ENCODE assay signal across 8 mouse cellular contexts in genomic region chr2:93199531-93199974, GRCm38 (mm10). TPM values are rescaled to one million over a fixed set of nuclear protein-coding genes. Genes with fewer than 3 reads are reported as not detected.
DNase-seq lines count a peak whose midpoint lies in the region; ATAC-seq and TF ChIP-seq lines count a peak whose summit lies in the region.

No protein-coding gene starts in this region.

- CTCF ChIA-PET in Patski (lab: Charles Lee), result interaction anchor here (0.7 to 5.4 kb wide), 26 partner anchors 11 to 302 kb away, joined by 3 to 26 read pairs (median 4); partner anchors contain the start of gene Trp53i11

- H3K9me3 ChIP-seq in intestine, embryonic 15.5 days, result no peaks in the 10 kb centered on the region
- no peaks in the 10 kb centered on the region for H3K9me3 ChIP-seq in liver, embryonic 14.5 days (ENCODE audit: control insufficient read depth, low read length)
- H3K9me3 ChIP-seq in neural tube, embryonic 11.5 days (ENCODE audit: control insufficient read depth, low read length), result no peaks in the 10 kb centered on the region

- peaks cover 21% of the 10 kb centered on the region for H3K4me1 ChIP-seq in intestine, embryonic 15.5 days (replicated peaks)
- H3K4me1 ChIP-seq in liver, embryonic 14.5 days (replicated peaks; ENCODE audit: control insufficient read depth in 2 of 2, insufficient read depth in 2 of 2, low read length in 1 of 2), result no peaks in the 10 kb centered on the region
- peaks cover 16% of the 10 kb centered on the region for H3K4me1 ChIP-seq in neural tube, embryonic 11.5 days (ENCODE audit: control insufficient read depth, insufficient read depth, low read length)

- POLR2A ChIA-PET in Patski (lab: Charles Lee), result interaction anchor here (1.2 kb wide), 1 partner anchor 219 kb away, joined by 3 read pairs; no protein-coding TSS in a partner anchor

- in situ Hi-C loops in Patski (cut with MboI; ENCODE audit: low pct_unique_long_range_greater_than_20kb), result no loop called here

- peak; percentile 82 for DNase-seq in CD4-positive, CD25-positive, alpha-beta regulatory T cell, adult 2 months (ENCODE audit: low read depth, low spot score)
- DNase-seq in Patski (ENCODE audit: low read depth, low spot score), result no peak
- peak; percentile 75 to 82 for DNase-seq in cerebellum, postnatal 25 days
- DNase-seq in heart, adult 11 months, result peak; percentile 99
- DNase-seq in liver, embryonic 14.5 days (ENCODE audit: low read depth in 3 of 3, low spot score in 3 of 3), result peak in 2 of 3 experiments; percentile 19 to 29
- peak; percentile 80 for DNase-seq in neural tube, embryonic 11.5 days (ENCODE audit: low spot score)
- DNase-seq in frontal cortex, postnatal 25 days (ENCODE audit: low spot score in 2 of 2), result no peak

- no peaks in the 10 kb centered on the region for H3K27me3 ChIP-seq in Patski
- H3K27me3 ChIP-seq in intestine, embryonic 15.5 days (replicated peaks), result no peaks in the 10 kb centered on the region
- H3K27me3 ChIP-seq in liver, embryonic 14.5 days (ENCODE audit: control insufficient read depth, insufficient read depth, low read length), result no peaks in the 10 kb centered on the region
- no peaks in the 10 kb centered on the region for H3K27me3 ChIP-seq in neural tube, embryonic 11.5 days (ENCODE audit: control insufficient read depth, insufficient read depth, low read length)

- 46% methylated on average over 13 of the region's 13 CpGs for WGBS in intestine, embryonic 15.5 days
- WGBS in liver, embryonic 14.5 days (ENCODE audit: insufficient replicate concordance), result 35% methylated on average over 13 of the region's 13 CpGs
- 40% methylated on average over 13 of the region's 13 CpGs for WGBS in neural tube, embryonic 11.5 days

- no peaks in the 10 kb centered on the region for H3K36me3 ChIP-seq in intestine, embryonic 15.5 days
- no peaks in the 10 kb centered on the region for H3K36me3 ChIP-seq in liver, embryonic 14.5 days (replicated peaks; ENCODE audit: control insufficient read depth, insufficient read depth, low read depth)
- peaks cover 2% of the 10 kb centered on the region for H3K36me3 ChIP-seq in neural tube, embryonic 11.5 days (ENCODE audit: control insufficient read depth, insufficient read depth, low read length)

- no peak overlapping the region for H3K27ac ChIP-seq in intestine, embryonic 15.5 days
- no peak overlapping the region for H3K27ac ChIP-seq in liver, embryonic 14.5 days
- H3K27ac ChIP-seq in neural tube, embryonic 11.5 days (ENCODE audit: low read depth, low read length), result 0 out of 2 replicates have a peak overlapping the region, but pooled peaks have one; percentile 1

- no peak overlapping the region for H3K9ac ChIP-seq in intestine, embryonic 15.5 days
- H3K9ac ChIP-seq in liver, embryonic 14.5 days (replicated peaks), result no peak overlapping the region
- H3K9ac ChIP-seq in neural tube, embryonic 11.5 days (ENCODE audit: low read length), result no peak overlapping the region

- H3K4me2 ChIP-seq in intestine, embryonic 15.5 days (replicated peaks), result no peak overlapping the region
- no peak overlapping the region for H3K4me2 ChIP-seq in liver, embryonic 14.5 days (ENCODE audit: low read depth)
- H3K4me2 ChIP-seq in neural tube, embryonic 11.5 days (ENCODE audit: low read depth), result no peak overlapping the region

- no peak overlapping the region for H3K4me3 ChIP-seq in intestine, embryonic 15.5 days (replicated peaks)
- no peak overlapping the region for H3K4me3 ChIP-seq in liver, embryonic 14.5 days (ENCODE audit: insufficient read depth in 1 of 2, low read depth in 2 of 2, low read length in 2 of 2)
- no peak overlapping the region for H3K4me3 ChIP-seq in neural tube, embryonic 11.5 days (ENCODE audit: low read depth, low read length)

- TF ChIP-seq EP300 in liver, embryonic 14.5 days (IDR thresholded peaks at IDR 0.05; ENCODE audit: low read depth), result no peak

- TF ChIP-seq CTCF in Patski (IDR thresholded peaks at IDR 0.05), result no peak
- peak; percentile 97 for TF ChIP-seq CTCF in liver, embryonic 14.5 days (IDR thresholded peaks at IDR 0.05; ENCODE audit: low read depth)

- ATAC-seq in Patski, result peak; percentile 57
- peak; percentile 7 for ATAC-seq in intestine, embryonic 15.5 days
- ATAC-seq in liver, embryonic 14.5 days (ENCODE audit: insufficient read depth), result no peak
- ATAC-seq in neural tube, embryonic 11.5 days (ENCODE audit: insufficient read depth, low FRiP score, low TSS enrichment), result peak; percentile 14; the same call in 1 of the 2 replicates

RNA-seq across cellular contexts. Expression of gene Trp53i11, which starts 12.2 kb away (rescaled TPM):
- 37.9 TPM for polyA plus RNA-seq in Patski (2021)
- polyA plus RNA-seq in intestine, embryonic 15.5 days (2015; fragmentation: Nextera tagmentation; extraction: Ambion mirVana), result 36.0 and 38.8 TPM in 2 replicates
- 1.9 and 2.4 TPM in 2 replicates for polyA plus RNA-seq in liver, embryonic 14.5 days (2012; rRNA removed)
- 1.9 and 2.9 TPM in 2 replicates for polyA plus RNA-seq in liver, embryonic 14.5 days (2014; fragmentation: Nextera tagmentation; extraction: Ambion mirVana)
- 228 and 261 TPM in 2 replicates for polyA plus RNA-seq in neural tube, embryonic 11.5 days (2014; fragmentation: Nextera tagmentation; extraction: Ambion mirVana)

Comparison
In these comparisons a context has a peak if more than half of its experiments do, and no peak if none do; other contexts are left out.
1. DNase-seq: peak in CD4-positive, CD25-positive, alpha-beta regulatory T cell, adult 2 months (single experiment), cerebellum, postnatal 25 days (2 of 2), heart, adult 11 months (single experiment), liver, embryonic 14.5 days (2 of 3) and neural tube, embryonic 11.5 days (single experiment); none in Patski (single experiment) and frontal cortex, postnatal 25 days (0 of 2).